Mouse (Mus musculus): ENCODE results near the gene Shld2.

Shld2 gene

DNA sequence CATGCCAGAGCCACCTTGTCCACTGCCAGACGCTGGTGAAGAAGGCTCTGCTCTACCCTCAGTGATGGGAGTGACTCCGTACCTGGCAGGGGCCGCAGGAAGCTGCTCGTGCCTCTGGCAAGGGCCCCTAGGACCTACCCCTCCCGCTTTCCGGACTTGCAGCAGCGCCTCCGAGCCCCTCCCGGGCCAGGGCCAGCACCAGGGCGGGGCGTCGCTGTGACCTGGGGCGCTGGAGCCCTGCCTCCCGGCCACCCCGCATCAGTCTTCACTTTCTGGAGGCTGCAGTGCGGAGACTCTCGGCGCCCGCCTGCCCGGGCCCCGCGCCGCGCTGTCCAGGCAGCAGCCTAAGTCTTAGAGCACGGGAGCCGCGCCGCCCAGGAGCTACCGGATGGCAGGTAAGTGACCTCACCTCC, 90.5 kb downstream of the Shld2 start:
- no peak for DNase-seq (ENCODE audit: low read depth)

- DNase-seq (ENCODE audit: low read depth): no peak
Observed at GRCm38 (mm10) chr14:34219295-34219694, 91.0 kb downstream of the Shld2 start, which contains the start of gene Syt15. TSS of gene Syt15 (plus strand) at chr14:34219595.

GRCm38 (mm10) chr14:34215451-34216127, 94.7 kb downstream of the Shld2 start:
- DNase-seq (ENCODE audit: low read depth): no peak

DNA sequence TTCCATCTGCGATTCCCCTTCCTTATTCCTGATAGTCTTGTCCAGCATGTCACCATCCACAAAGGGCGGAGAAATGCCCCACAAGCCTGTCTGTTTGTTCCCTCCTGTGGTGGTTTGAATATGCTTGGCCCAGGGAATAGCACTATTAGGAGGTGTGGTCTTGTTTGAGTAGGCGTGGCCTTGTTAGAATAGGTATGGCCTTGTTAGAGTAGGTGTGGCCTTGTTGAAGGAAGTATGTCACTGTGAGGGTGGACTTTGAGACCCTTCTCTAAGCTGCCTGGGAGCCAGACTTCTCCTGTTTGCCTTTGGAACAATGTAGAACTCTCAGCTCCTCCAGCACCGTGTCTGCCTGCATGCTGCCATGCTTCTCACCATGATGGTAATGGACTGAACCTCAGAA, 100.4 kb downstream of the Shld2 start:
- DNase-seq (ENCODE audit: low read depth): no peak

DNA sequence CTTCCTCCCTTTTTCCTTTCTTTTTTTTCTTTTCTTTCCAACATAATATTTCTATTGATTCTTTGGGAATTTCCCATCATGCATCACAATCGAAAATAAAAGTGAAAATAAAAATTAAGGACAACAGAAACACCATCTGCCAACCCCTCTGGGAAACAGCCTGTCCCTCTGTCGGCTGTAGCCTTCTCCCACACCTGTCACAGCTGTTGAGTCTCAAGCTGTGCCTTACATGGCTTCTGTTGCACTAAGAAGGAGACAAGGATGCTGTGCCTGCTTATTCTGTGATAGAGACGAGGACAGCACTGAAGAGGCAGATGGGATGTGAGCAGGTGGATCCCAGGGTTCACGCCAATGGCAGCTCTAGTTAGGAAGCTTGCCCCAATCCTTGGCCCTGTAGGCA, 101.2 kb downstream of the Shld2 start:
- DNase-seq (ENCODE audit: low read depth): no peak

DNA sequence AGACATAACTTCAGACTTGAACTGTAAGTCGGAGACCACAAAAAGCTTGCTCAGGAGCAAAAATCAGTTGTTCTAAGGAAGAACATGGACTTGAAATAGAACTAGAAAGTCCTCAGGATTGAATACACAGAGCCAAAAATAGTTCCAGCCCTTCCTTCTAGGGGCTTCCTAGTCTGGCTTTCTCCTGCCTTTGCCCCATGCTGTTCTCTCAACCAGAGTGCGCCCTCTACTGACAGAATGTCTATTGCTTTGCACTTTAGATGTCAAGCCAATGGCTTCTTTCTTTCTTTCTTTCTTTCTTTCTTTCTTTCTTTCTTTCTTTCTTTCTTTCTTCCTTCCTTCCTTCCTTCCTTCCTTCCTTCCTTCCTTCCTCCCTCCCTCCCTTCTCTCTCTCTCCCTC, 101.6 kb downstream of the Shld2 start:
- DNase-seq (ENCODE audit: low read depth): peak; percentile 11

GRCm38 (mm10) chr14:34207996-34208395, 102.3 kb downstream of the Shld2 start:
- no peak for DNase-seq (ENCODE audit: low read depth)

DNA sequence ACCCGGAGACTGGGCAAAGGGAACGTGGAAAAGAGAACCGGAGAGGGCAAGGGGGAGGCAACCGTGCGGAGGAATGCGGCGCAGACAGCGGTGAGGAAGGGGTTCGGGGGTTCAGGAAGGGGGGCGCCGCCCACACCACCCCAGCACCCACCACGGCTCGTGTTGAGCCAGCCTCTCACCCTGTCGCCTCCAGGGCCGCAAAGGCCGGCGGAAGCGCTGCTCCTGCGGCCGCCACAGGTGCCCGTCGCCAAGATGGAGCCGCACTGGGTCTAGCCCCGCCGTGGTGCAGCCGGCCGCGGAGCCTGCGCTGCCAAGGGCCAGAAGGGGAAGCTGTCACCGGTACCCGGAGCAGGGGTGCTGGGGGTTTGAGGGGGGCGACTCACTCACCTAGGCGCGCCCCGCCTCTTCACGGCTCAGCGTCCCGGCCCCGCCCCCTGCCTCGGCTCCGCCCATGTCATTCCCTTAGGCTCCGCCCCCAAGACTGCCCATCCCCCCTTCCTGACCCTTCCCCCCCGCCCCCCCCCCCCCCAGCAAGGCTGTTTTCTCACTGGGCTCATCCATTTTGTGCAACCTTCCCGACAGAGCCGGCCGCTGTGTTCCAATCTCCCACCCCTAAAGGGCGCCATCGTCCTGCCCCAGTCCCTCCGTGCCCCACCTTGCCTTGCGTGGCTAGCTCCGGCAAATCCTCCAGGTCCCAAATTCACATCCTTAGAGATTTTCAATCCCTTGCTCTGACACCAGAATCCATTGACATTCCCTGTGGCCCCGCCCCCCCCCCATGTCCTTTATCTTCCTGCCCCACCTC, 108.9 kb downstream of the Shld2 start, which contains the start of gene Gprin2:
Gene Gprin2, minus strand, starts transcription at position 423 of the 805 bp plus-strand sequence.
- no peak for DNase-seq (ENCODE audit: low read depth)

GRCm38 (mm10) chr14:34200738-34201230, 109.5 kb downstream of the Shld2 start:
- DNase-seq (ENCODE audit: low read depth): no peak

DNA sequence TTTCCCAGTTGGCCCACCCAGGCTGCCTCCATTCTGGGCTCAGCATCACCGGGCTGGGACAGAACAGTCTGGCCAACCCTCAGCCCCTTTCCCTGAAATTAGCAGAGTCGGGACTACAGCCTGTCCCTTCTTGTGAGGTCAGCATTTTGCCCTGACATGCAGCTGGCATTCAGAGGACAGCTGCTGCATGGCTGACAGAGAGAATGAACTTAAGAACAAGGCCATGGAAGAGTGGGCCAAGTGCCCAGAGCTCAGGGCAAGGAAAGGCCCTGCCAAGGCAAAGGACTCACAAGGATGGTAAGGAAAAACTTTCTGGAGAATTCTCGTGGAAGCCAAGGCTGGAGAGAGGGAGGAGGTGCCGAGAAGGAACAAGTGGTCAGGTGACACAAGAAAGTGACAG, 113.6 kb downstream of the Shld2 start:
- no peak for DNase-seq (ENCODE audit: low read depth)

DNA sequence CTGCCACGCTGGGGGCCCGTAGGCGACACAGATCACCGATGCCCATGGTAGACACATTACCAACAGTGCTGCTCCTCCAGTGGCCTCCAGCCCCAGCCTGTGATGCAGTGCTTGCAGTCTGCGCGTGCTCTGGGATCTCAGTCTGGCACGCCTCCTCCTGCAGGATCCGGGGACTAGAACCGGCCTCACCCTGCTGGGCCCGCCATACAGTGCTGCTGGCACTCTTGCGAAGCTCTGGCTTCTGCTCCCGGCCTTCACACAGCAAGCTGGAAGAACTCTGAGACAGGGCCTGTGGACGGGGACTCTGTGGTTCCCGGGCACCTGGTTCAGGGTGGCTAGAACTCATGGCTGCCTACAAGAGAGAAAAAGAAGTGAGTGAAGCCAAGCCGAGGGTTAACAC, 114.8 kb downstream of the Shld2 start:
- no peak for DNase-seq (ENCODE audit: low read depth)

GRCm38 (mm10) chr14:34193879-34194278, 116.4 kb downstream of the Shld2 start:
- DNase-seq (ENCODE audit: low read depth): no peak

DNA sequence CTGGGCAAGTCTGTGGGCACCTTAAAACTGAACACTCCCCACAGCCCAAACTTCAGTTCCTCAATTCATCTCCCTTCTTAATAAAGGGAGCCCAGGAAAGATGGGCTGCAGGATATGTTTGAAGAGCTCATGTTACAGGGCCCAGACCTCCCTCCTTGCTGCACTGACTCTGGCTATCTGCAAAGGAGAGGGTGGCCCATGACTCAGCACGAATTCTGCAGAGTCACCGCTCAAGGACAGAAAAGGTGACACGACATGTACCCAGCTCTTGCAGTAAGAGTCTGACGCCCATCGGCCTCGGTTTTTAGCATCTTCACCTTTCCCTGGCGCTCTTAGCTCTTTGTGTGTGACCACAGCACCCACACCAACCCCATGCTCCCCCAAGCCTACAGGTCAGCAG, 119.9 kb downstream of the Shld2 start:
- DNase-seq (ENCODE audit: low read depth): peak; percentile 3

DNA sequence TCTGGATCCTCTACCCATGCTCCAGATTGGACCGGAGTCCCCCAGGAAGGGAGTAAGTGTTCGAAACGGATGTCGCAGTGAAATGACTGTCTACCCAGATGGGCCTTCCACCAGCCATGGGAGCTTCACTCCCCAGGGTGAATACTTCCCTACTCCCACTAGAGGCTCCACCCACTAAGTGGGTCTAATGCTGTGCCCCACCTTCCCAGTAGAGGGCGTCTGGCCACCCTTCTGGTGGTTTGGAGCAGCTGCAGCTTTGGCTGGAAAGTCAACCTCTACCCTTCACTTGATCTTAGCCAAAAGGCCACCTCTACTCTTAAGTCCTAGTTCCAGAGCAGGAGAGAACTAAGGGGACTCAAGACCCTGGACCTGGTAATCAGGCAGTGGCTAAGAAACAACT, 121.7 kb downstream of the Shld2 start:
- DNase-seq (ENCODE audit: low read depth): peak; percentile 19
